Mouse (Mus musculus) spleen, postnatal 36 days (tissue): ENCODE results near the gene Reck.

Source experiments
- DNase-seq, 2 experiments: peaks; one replicate each; pipeline ENCODE4 v3.0.0; 2022; ENCODE audit warnings: low spot score in 2 of 2, mixed read lengths in 1 of 2

Gene Reck

DNA sequence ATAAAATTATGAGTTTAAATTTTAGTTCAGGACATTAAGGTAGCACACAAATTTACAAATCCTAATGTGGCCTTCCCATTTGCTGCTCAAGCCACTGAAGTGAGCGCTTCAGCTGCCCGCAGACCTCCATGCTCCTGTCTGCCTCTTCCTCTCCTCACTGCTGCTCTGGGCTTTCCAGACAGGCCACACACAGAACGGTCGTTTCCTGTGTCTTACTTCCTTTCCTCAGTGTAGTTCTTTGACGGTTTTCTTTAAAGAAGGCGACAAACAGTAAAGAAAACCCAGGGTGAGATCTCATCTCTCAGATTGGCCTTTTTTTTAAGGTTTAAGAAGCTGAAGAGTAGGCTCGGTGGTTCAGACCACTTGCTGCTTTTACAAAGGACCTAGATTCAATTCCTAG is 28.4 kb downstream of the Reck start:
- peak in 1 of 2 experiments; percentile 4 for DNase-seq

DNA sequence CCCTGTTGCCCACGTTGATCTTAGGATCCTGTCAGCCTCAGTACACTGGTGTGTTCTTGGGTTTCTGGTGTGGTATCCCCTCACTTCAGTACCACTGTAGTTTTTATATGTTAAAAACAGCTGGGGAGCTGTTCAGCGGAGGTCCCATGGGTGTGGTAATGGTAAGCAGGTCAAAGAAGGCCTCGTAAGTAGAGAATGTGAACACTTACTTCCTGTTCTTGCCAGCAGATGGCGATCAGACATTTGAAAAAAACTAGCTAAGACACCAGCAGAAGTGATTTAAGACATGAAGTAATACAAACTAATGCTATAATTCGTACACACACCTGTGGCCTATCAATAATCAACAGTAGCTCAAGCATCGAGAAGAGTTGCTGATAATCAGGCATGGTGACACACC is 31.1 kb downstream of the Reck start:
- DNase-seq = peak; percentile 45 to 52

DNA sequence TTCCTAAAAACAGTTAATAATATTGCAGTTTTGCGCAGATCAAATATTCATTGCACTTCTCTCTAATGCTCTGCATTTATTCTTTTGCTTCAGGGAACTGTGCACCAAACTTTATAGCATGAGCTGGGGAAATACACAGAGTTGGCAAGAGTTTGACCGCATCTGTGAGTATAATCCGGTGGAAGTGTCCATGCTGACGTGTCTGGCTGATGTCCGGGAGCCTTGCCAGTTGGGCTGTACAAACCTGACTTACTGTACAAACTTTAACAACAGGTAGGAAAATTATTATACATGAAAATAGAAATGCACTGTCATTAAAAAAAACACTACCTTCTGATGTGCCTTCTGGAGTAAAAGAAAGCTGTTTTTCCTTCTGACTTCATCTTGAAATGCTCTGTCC is 42.9 kb downstream of the Reck start:
- DNase-seq = no peak

DNA sequence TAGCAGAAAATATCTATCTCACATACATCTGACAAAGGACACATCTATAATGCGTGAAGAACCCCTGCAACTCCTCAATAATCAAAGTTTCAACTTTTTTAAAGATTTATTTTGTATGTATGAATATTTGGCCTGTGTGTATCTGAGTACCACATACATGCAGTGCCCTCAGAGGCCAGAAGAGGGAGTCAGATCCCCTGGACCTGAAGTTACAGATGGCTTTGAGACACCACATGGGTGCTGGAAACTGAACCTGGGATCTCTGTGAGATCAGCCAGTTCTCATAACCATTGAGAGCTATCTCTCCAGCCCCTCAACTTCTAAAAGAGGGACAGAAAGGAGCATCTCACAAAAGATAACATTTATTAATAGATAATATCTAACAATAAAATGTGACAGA is 45.3 kb downstream of the Reck start:
- DNase-seq = no peak

DNA sequence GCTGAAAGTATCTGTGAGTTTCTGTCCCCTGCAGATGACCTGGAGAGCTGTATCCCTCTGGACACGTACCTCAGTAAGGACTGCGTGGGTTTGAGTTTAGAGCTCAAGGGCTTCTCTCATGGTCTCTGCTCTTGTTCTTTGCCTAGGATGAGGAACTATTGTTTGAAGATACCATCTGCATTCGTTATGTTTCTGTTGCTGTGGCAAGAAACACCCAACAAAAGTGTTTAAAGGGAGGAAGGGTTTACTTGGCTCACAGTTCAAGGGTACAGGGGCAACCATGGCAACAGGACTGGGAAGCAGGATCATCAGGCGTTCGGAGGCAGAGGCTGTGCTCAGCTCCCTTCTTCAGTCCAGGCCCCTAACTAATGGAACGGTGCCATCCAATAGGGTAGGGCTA is 49.8 kb downstream of the Reck start:
- no peak for DNase-seq

DNA sequence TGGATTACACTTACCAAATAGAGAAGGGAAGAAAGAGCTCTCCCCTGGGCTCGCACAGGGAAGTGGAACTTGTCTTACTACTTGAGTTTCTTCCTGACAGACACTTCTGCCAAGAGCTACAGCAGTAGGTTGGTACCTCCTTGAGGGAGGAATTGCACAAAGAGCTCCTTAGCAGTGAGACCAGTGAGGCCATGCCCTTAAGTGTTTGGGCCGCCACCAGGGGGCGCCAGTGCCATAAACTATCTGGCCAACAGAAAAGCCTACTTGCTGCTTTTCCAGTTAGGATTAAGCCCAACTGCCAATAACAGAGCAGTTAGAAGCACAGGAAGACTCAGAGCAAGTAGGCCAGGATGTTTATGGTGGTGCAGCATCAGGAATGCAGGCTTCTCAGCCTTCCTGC is 50.4 kb downstream of the Reck start:
- peak; percentile 58 to 68 for DNase-seq

DNA sequence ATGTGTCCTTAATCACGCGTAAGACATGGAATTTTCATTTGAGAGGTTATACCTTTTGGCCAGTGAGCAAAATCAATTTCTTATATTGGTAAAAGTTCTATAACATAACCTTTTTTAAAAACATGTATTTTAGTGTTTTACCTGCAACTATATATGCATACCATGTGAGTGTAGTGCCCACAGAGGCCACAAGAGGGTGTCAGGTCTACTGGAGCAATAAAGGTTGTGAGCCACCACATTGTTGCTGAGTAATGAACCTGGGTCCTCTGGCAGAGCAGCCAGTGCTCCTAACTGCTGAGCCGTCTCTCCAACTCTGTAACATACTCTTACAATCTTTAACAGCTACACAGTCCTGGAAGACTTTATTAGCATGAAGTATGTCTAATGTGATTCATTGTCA is 52.5 kb downstream of the Reck start:
- peak in 1 of 2 experiments; percentile 17 for DNase-seq

DNA sequence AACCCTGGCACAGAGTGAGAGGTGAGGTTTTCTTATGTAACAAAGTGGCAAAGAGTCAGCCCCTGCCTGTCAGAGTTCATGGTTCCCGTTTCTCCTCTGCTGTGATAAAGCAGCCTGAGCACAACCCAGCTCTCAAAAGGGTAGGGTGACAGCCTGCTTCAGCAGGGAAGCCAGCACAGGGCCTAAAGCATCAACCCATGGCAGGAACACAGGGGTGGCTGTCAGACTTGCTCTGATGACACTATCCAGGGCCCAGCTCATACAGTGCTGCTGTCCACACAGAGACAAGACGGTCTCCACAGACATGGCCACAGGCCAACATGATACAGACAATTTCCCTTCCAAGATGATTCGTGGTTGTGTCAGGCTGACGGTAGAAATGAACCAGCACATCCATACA is 56.5 kb downstream of the Reck start:
- no peak for DNase-seq

DNA sequence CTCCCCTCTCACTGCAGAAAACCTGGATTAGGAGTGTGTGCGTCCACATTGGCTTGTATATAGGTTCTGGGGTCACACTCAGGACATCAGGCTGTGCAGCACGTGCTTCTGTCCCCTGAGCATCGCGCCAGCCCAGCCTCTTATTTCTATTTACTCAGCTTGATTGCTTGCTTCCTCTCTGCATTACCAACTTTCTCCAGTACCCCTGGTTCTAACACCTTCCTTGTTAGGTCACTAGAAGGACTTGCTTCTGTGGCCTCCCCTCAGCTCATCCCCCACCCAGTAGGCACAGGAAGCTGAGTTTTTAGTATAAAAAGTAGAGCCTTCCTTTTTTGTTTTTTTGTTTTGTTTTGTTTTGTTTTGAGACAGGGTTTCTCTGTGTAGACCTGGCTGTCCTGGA is 60.9 kb downstream of the Reck start:
- DNase-seq = no peak

DNA sequence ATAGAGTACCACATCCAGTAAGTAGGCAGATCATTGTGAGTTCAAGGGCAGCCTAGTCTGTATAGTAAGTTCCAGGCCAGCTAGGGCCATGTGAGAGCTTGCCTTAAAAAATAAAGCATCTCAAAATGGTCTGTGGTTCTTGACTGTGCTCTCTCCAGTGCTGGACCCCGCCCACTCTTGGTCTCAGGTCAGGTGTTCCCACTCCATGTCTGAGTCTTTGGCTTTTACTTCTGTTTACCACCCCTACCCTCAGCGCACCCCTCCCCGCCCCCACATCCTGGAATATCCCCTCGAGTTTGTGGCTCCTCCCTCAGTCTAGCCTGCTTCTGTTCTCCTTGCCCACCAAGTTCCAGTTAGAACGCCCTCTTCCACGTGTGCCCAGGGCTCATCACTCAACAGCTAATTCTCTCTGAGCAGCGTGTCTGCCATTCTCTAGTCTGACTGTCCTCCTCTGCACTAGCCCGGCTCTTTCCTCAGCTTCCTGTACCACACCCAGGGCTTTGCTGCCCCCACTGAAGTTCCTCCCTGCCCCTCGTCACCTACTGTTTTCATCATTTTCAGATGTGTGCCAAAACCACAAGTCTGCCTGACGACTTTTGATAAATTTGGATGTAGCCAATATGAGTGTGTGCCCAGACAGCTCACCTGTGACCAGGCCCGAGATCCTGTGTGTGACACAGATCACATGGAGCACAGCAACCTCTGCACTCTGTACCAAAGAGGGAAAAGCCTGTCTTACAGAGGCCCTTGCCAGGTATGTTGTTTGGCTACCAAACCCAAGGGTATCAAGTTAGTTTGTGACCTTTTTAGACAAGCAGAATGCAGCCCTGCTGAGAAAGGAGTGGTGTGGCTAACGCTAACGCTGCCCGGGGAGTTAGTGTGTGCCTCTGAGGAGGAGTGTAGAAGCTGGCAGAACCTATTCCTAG is 61.7 kb downstream of the Reck start:
- DNase-seq = peak; percentile 17 to 40

DNA sequence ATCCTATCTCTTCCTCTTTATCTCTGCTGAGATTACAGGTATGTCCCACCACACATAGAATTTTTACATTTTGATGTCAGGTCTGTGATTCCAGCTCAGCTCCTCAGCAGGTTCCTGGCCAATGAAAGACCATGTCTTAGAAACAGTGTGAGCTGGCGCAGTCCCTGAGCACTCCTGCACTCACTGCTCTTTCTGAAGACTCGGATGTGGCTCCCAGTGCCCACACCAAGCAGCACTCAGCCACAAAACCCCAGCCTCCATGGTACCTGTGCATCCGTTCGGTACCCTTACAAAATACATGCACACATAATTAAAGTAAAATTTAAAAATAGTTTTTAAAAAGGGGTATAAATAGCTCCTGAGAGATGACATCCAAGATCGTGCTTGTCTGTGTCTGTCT is 66.0 kb downstream of the Reck start:
- DNase-seq = no peak

DNA sequence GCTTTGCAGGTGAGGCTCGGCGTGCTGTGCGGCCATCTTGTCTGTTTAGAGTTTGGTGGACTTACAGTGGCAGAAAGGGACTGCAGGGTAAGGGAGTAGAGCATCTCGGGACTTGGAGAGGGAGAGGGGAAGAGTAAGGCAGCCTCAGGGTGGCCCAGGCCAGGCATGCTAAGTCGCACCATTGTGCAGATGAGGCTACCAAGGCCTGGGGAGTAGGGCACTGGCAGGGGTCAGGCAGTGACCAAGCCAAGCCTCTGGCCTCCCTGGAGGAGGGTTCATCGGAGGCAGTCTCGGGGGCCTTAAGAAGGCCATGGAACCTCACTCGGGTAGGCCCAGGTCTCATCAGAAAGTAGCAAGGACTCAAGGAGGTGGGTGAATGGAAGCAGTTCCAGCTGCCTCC is 67.1 kb downstream of the Reck start:
- DNase-seq = no peak

DNA sequence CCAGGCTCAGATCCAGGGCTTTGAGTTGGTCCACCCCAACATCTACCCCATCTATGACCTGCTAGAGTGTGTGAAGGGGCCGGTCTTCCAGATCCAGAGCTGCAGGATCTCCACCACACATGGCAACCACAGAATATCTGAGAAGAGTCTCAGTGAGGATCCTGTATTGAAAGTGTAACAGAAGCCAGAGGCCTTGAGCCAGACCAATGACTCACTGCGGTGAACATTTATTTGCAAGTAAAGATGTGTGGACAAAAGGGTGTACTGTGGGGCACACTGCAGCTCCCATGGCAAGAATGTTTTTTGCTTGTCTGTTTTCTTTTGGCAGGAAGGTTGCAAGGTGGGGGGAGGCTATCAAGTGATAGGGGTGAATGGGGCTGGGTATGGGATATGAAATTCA is 72.2 kb downstream of the Reck start:
- no peak for DNase-seq

DNA sequence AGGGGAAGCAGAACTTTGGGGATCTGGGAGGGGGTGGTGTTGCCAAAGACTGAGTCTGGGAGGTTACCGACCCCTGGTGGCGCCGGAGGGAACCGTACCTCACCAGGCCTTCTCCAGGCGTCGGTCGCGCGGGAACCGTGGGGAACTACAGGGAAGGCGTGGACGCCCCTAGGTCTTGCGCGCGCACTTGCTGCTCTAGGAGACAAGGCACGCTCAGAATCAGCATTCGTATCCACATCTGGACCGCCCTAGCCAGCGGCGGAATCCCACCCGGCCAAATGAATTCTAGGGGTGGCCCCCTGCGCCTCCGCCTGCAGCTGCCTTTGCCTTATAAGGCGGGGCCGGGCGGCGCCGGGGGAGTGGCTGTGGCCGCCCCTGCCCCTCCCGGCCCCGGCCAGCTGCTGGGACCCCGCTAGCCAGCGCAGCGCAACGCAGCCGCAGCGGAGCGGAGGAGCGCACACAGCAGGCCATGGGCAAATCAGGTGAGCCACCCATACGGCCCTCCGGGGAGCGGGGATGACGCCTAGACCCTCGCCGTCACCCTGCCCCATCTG is 82.0 kb downstream of the Reck start, which contains the start of gene Glipr2:
Glipr2 (plus strand) TSS at position 110 of the 554 bp plus-strand sequence.
- peak; percentile 70 to 77 for DNase-seq

DNA sequence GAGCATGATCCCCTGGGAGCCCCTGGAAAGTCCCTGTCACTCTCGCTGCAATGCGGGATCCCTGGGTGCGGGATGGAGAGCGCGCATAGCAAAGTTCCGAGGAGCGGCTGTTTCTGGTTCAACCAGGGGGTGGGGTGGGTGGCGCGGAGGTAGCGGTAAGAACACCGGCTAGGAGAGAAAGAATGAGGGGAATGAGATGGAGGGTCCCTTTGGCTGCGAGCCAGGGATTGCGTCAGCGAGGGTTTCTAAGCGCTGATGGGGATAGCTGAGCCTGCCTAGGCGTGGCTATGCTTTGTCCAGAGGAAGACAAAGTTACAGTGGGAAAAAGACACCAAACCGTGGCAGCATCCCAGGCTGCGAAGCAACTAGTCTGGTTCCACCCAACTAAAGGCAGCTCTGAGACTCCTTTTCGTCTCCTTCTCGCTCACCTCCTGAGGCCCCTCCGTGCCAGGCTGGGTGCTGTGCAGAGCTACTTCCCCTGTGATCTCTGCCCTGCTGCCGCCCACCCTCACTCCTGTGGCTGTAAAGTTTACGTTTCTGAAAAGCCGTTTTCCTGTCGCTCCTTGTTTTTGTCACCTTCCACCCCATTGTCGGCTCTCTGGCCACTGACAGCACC is 82.6 kb downstream of the Reck start:
- DNase-seq = peak; percentile 33 to 38

DNA sequence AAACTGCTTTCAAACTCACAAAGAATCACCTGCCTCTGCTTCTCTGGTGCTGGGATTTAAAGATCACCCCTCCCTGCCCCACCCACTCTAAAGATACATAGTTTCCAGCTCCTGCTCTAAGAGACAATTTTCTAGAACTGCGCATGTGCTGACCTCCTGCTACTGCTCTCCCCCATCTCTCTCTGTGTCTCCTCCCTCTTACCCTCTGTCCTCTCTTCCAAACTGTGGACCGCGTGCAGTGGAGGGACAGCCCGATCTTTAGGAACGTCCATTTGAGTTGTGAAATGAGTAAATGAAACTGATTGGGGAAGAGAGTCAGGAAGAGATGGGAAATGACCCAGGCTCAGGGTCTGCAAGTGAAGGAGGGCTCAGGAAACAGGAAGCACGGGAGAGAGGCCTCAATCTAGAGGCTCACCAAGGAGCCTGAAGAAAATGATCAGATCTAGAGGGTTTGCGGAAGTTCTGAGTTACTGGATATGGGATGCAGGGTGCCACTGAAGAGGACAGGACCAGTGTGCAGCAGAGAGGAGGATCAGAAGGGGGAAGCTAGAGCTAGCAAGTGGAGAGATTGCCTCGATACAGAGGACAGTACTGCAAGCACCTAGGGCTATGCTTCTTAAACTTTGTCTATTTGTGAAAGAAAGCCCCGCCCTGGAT is 84.3 kb downstream of the Reck start:
- no peak for DNase-seq

DNA sequence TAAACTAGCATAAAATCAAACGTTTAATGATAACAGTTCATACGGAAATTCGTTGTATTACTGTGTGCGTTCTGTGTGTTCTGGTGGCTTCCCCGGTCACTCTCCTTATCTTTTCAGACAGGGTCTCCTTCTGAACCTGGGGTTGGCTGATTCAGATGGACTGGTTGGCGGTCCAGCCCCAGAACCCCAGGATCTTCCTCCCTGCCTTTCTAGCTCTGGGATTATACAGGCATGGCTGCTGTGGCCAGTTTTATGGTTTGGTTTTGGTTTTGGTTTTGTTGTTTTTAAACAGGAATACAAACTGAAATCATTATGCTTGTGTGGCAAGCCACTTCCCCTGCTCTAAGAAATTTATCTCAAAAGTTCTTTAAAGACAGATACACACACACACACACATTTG is 84.9 kb downstream of the Reck start:
- no peak for DNase-seq

DNA sequence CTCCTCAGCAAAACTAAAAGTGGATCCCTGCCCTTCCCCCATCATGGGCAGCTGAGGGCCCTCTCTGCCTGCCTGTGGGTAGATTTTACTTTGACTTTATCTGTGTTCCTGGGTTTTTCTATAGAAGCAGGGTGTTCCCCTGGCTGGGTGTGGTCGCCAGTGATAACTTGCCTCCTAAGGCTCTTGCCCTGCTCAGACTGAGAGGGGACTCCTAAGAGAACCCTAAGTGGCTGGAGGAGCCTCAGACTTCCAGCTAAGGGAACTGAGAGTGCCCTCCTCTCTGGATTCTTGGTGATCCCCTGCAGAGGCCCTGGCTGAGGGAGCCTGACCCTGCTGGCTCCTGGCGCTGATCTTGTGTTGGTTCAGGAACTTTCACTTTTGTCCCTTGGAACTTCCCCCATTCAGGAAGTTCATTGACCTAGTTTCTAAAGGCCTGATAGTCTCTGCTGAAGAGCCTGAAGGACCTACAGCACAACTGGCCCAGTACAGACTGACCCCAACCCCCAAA is 89.0 kb downstream of the Reck start:
- peak; percentile 49 to 64 for DNase-seq

DNA sequence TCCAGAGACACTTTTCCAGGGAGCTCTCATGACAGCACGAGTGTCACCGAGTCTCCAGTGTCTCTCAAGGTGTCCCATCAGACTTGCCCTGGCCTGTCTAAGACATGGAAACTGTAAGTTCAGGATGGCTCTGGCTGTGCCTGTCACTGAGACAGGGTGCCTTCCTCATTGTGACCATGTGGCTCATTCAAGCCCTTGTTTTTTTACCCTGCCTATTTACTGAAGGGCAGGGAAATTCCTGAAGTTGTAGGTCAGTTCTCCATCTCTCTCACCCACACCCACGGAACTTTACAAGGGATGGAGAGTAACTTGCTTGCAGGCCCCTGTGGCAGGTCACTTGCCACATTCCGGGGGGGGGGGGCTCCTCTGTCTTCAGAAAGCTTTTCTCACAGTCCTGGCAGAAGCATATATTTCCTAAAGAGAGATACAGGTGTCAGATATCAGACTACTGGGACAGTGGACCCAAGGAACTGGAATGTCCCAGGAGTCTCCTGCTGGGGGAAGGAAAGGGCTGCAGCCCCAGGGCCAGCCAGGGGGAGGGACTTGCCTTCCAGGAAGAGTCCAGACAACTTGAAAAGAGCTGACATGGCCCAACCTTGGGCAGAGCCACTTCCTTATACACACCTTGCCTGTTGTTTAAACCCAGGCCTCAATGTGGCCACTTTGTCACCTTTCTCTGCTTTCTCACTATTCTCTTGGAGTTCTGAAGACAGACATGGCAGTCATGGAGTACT is 89.8 kb downstream of the Reck start:
- DNase-seq = no peak

DNA sequence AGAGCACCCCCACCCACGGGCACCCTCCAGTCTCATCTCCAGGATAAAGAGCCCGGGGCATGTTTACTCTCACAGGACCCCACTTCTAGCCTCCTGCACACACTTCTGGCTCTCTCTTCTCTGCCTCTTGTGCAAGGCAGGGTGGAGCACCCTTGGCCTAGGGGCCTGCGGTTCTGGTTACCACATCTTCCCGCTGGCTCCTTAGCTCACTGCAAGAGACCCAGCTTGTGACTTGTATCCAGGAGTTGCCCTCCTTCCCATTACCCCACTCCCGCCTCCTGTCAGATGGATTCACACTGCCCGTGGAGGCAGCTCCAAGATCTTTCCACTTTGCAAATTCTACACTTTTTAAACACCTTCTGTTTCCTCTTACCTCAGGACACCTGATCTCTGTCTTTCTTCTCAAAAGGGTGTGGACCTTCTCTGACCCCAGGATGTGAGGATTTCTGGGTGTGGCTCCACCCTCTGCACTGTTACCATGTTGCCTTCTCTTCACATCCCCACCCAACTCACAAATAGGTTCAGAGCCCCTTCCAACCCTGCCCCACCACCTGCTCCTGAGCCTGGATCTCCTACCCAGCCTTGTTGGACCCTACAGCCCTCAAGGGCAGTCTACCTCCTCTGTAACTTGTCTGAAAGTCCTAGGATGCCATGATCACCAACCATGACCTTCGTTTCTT is 90.7 kb downstream of the Reck start:
- peak in 1 of 2 experiments; percentile 44 for DNase-seq

DNA sequence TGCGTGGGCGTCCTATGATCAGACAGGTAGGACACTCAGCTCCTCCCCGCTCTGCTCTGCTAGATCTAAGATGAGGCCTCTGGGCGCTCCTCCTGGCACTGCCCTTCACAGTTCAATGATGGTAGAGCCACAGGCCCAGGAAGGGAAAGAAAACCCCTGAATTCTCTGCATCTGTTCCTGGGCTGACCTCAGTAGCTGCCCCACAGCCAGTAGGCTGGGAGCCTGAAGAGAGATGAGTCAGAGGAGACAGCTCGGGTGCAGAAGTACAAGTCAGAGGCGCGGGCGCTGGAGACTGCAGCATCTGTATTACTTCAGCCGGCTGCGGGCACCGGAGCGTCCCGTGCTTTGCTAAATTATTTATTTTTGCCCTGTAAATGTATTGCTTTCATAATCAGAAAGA is 93.3 kb downstream of the Reck start:
- no peak for DNase-seq
